Mouse (Mus musculus): ENCODE results near the gene B4galt1.

The B4galt1 gene

GRCm38 (mm10) chr4:40853565-40854386, at the start of gene B4galt1:
B4galt1 (minus strand) TSS chr4:40854005.
- POLR2A ChIA-PET, result interaction anchor here (0.5 to 2.8 kb wide), 106 partner anchors 8 to 716 kb away, joined by 3 to 56 read pairs (median 4); partner anchors contain the start of genes Bag1 (in 3 of the 4), Chmp5 (in 3 of the 4), Nol6 (in 2 of the 4) and Aco1 (in 1 of the 4)

DNA sequence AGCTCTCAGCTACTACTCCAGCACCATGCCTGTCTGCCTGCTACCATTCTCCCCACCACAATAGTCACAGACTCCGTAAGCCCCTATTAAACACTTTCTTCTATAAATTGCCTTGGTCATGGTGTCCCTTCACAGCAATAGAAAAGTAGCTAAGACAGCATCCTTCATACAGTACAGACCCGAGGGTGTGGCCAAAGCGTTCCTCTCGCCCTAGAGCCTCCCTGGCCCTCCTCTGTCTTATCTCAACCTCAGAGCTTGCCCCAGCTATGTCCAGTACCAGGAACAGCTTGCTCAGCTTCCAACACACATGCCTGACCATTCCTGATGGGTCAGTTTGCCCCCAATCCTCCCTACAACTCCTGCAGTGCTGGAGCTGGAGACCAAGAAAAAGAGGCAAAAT, 46.8 kb upstream of the B4galt1 start:
- CTCF ChIA-PET, result interaction anchor here in 1 of 4 experiments (1.3 kb wide), 1 partner anchor 48 kb away, joined by 3 read pairs; the partner anchor contains the start of genes Bag1 and Chmp5
- POLR2A ChIA-PET, result interaction anchor here in 3 of 4 experiments (0.5 to 7.2 kb wide), 19 partner anchors 10 to 632 kb away, joined by 3 to 42 read pairs (median 5); partner anchors contain the start of genes B4galt1 (in 2 of the 3), Dnaja1 (in 1 of the 3) and Ubap2 (in 1 of the 3)

More at GRCm38 (mm10) chr4:40853565-40854386, at the start of gene B4galt1:
- CTCF ChIA-PET, result interaction anchor here in 1 of 4 experiments (0.6 to 2.2 kb wide), 9 partner anchors 54 to 553 kb away, joined by 3 to 16 read pairs (median 4); partner anchors contain the start of genes Bag1 and Chmp5

- POLR2A ChIA-PET, result interaction anchor here (0.5 to 7.2 kb wide), 24 partner anchors 8 to 632 kb away, joined by 3 to 42 read pairs (median 6); partner anchors contain the start of genes B4galt1 (in 2 of the 4), Dnaja1 (in 1 of the 4) and Ubap2 (in 1 of the 4)
- CTCF ChIA-PET, result interaction anchor here in 1 of 4 experiments (1.3 kb wide), 1 partner anchor 48 kb away, joined by 3 read pairs; the partner anchor contains the start of genes Bag1 and Chmp5
Measured at GRCm38 (mm10) chr4:40900071-40900470, 46.3 kb upstream of the B4galt1 start.

DNA sequence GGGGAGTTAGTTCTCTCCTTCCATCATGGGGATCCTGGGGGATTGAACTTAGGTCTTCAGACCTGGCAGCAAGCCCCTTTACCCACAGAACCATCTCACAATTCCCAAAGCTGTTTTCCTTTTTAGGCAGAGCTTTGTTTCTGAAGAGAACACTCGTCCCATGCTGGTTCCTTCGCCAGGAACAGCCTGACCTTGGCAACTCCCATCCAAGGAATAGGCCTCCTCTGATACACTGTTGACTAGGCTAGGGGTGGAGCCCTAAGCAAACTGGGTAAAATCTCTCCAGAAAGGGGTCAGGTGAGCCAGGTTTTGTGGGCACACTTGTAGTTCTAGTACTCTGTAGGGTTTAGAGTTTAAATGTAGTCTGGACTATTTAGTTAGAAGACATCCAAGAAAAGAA, 45.5 kb upstream of the B4galt1 start:
- POLR2A ChIA-PET, result interaction anchor here in 3 of 4 experiments (0.5 to 7.2 kb wide), 41 partner anchors 9 to 245 kb away, joined by 3 to 42 read pairs (median 5); partner anchors contain the start of genes B4galt1 (in 2 of the 3), Dnaja1 (in 1 of the 3) and Smu1 (in 1 of the 3)
- CTCF ChIA-PET, result no interaction called here

DNA sequence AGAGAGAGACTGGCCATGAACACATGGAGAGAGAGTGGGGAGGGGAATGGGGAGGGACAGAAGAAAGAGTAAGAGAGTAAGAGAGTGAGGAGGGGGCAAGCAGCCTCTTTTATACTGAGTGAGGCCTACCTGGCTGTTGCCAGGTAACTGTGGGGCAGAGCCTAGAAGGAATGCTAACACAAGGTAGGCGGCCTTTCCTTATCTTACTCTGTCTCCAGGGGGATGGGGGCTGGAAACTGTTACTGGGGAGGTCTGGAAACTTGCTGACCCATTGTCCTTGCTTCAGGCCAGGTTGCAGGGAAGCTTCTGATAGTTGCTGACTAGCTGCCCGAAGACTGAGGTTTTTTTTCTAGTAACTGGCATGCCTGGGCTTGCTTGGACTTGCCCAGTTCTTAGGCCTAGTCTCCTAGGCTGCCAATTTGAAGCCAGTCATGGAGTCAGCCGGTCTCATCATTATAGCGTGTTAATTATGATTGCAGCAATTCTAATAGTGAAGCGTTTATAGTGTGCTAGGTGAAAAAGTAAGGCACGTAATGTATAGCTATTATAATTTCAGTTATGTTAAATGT, 44.8 kb upstream of the B4galt1 start:
- ChIA-PET POLR2A (interaction anchor here in 3 of 4 experiments (0.6 to 7.2 kb wide), 48 partner anchors 8 to 630 kb away, joined by 3 to 42 read pairs (median 4); partner anchors contain the start of genes B4galt1 (in 2 of the 3), Smu1 (in 1 of the 3) and Spink4 (in 1 of the 3)), CTCF (interaction anchor here in 1 of 4 experiments (0.7 kb wide), 1 partner anchor 26 kb away, joined by 3 read pairs; no protein-coding TSS in a partner anchor)

DNA sequence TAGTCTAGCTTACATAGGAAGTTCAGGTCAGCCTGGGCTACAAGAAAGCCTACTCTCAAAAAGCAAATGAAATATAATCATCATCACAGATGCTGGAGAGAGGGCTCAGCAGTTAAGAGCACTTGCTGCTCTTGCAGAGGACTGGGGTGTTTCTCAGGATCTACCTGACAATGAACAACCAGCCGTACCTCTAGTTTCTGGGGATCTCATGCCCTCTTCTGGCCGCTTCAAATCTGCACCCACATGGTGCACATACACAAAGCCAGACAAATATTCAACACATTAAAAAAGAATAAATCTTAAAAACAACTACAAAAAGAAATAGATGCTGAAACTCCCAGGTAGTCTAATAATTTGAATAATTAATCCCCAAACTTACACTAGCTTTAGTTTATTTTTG, 41.8 kb upstream of the B4galt1 start:
- ChIA-PET POLR2A (interaction anchor here in 1 of 4 experiments (7.2 kb wide), 1 partner anchor 11 kb away, joined by 42 read pairs; no protein-coding TSS in a partner anchor), CTCF (no interaction called here)

GRCm38 (mm10) chr4:40895118-40895517, 41.3 kb upstream of the B4galt1 start:
- CTCF ChIA-PET, result no interaction called here
- POLR2A ChIA-PET, result interaction anchor here in 1 of 4 experiments (7.2 kb wide), 1 partner anchor 10 kb away, joined by 42 read pairs; no protein-coding TSS in a partner anchor

DNA sequence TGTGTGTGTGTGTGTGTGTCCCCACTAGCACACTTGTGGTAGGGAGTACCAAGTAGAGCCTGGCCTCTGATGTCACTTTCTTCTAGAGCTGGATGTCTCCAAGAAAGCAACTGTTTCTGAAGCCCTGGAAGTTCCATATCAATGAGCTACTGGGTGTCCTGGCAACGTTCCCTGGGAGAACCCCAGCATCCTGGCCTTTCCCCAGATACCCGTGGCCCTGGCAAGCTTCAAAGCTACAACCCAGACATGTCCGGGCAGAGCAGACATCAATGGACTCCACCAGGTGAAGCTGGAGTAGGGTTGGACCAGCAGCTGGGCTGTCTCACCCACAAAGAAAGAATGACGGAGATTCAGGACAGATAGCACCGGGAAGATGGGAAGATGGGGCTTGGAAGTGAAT, 37.4 kb upstream of the B4galt1 start:
- CTCF ChIA-PET, result interaction anchor here in 3 of 4 experiments (0.6 to 1.1 kb wide), 4 partner anchors 29 to 409 kb away, joined by 3 to 5 read pairs (median 3); partner anchors contain the start of gene Spink4 (in 1 of the 3)
- POLR2A ChIA-PET, result interaction anchor here in 3 of 4 experiments (0.7 to 4.0 kb wide), 15 partner anchors 8 to 119 kb away, joined by 3 to 21 read pairs (median 5); partner anchors contain the start of gene B4galt1 (in 2 of the 3)

- ChIA-PET POLR2A (interaction anchor here in 3 of 4 experiments (0.6 to 4.0 kb wide), 14 partner anchors 9 to 119 kb away, joined by 3 to 21 read pairs (median 4); partner anchors contain the start of gene B4galt1 (in 1 of the 3)), CTCF (interaction anchor here in 1 of 4 experiments (0.7 to 1.1 kb wide), 2 partner anchors 97 to 115 kb away, joined by 3 to 5 read pairs; no protein-coding TSS in a partner anchor)
Measured at GRCm38 (mm10) chr4:40889983-40890382, 36.2 kb upstream of the B4galt1 start.

GRCm38 (mm10) chr4:40889252-40889651, 35.4 kb upstream of the B4galt1 start:
- ChIA-PET POLR2A (interaction anchor here in 2 of 4 experiments (0.6 to 4.0 kb wide), 8 partner anchors 10 to 102 kb away, joined by 3 to 21 read pairs (median 3); no protein-coding TSS in a partner anchor), CTCF (no interaction called here)

GRCm38 (mm10) chr4:40888839-40889238, 35.0 kb upstream of the B4galt1 start:
- ChIA-PET CTCF (no interaction called here), POLR2A (interaction anchor here in 2 of 4 experiments (0.9 to 4.0 kb wide), 7 partner anchors 11 to 127 kb away, joined by 3 to 21 read pairs (median 3); no protein-coding TSS in a partner anchor)

DNA sequence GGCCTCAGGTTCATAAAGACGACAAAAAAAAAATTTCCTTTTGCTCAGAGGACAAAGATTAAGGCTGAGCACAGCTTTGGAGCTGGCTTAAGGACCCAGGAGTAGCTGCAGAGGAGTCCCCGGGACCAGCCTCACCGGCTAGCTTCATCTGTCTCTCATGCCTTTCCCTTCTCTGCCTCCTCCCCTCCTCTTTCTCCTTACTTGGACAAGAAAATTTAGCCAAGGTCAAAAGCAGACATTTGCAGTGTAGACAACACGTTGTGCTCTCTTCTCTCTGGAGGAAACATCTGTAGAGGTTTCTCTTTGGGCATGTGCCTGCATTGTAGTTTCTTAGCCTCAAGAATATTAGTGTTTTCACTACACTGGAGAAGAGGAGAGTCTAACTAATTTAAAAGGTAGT, 32.1 kb upstream of the B4galt1 start:
- ChIA-PET CTCF (no interaction called here), POLR2A (interaction anchor here in 2 of 4 experiments (0.7 to 5.6 kb wide), 8 partner anchors 9 to 32 kb away, joined by 3 to 42 read pairs (median 4); partner anchors contain the start of gene B4galt1 (in 1 of the 2))

- ChIA-PET POLR2A (interaction anchor here in 2 of 4 experiments (0.7 to 5.6 kb wide), 6 partner anchors 8 to 109 kb away, joined by 3 to 42 read pairs (median 4); partner anchors contain the start of gene B4galt1 (in 1 of the 2)), CTCF (no interaction called here)
Measured at GRCm38 (mm10) chr4:40885166-40885525, 31.3 kb upstream of the B4galt1 start.

DNA sequence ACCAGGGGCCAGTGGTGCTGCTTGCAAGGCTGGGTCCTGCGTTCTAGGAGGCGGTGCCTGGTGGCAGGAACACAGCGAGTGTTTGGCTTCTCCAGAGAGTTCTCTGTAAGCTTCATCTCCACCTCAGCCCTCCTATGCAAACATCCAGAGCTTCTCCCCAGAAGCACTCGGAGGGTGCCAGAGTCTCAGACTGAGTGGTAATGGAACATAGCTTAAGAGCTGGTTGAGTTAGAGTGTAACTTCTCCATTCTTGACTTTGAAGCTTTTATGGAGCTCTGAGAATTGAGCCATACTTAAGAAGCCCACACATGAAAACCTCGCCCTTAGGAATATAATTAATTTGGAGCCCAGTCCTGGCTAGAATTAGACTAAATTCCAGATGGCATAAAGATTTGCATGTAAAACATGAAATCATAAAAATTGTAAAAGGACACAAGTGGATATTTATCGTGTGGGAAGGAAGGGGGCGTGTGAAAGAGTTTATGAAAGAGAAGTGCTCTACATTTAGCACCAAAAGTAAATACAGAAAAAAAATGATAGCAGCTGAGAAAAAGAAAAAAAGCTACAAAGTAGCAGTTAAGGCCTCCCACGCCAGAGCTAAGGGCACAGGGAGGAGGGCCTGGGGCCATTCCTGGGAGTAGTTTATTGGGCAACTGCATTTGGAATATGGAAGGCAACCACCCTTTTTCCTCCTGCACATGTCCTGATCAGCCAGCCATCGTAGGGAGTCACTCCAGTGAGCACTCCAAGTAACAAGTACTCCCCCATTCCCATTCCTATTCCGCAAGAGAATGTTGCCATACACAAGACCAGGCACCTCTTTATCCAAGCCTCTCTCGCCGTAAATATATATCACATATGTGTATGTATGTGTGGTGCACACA, 30.7 kb upstream of the B4galt1 start:
- ChIA-PET POLR2A (interaction anchor here (0.6 to 5.6 kb wide), 8 partner anchors 9 to 139 kb away, joined by 3 to 42 read pairs (median 4); partner anchors contain the start of gene B4galt1 (in 1 of the 4)), CTCF (interaction anchor here in 2 of 4 experiments (0.5 to 0.8 kb wide), 3 partner anchors 20 to 37 kb away, joined by 3 to 5 read pairs (median 5); no protein-coding TSS in a partner anchor)

GRCm38 (mm10) chr4:40883200-40883599, 29.4 kb upstream of the B4galt1 start:
- CTCF ChIA-PET, result no interaction called here
- POLR2A ChIA-PET, result interaction anchor here (0.5 to 5.6 kb wide), 13 partner anchors 8 to 179 kb away, joined by 3 to 42 read pairs (median 3); partner anchors contain the start of genes B4galt1 (in 2 of the 4) and Nfx1 (in 1 of the 4)

- CTCF ChIA-PET, result interaction anchor here in 1 of 4 experiments (1.1 to 1.9 kb wide), 2 partner anchors 17 to 76 kb away, joined by 3 to 5 read pairs; no protein-coding TSS in a partner anchor
- POLR2A ChIA-PET, result interaction anchor here in 3 of 4 experiments (0.5 to 3.5 kb wide), 19 partner anchors 8 to 313 kb away, joined by 3 to 24 read pairs (median 5); partner anchors contain the start of gene B4galt1 (in 2 of the 3)
Measured at GRCm38 (mm10) chr4:40877528-40877927, 23.7 kb upstream of the B4galt1 start.
